ENCODE assay signal across 13 mouse cellular contexts in the genomic region with DNA sequence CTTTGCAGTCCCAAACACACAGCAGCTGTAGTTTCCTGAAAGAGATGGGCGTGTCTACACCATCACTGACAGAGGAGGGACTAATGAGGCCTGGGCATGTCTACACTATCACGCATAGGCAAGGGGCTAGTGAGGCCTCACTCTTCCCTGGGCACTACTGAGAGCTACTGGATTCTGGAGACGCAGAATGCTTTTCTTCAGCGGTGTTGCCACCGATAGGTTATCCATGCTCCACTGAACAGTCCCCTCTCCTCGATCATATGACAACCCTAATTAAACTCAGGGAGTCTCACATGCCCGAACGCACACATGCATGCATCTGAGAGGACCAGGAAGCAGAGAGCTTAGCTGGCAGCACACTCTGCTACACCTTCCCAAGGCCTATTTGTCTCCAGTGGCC.
"Had no signal": no experiment of that assay in that cellular context is flagged by ENCODE, and none has a peak within 500 bp of the region (broad histone marks: within the 10 kb centered on the region; RNA-seq: fewer than 3 reads in every experiment).

No protein-coding gene starts in this region.

- H3K27ac ChIP-seq: limb, embryonic 12.5 days; liver, embryonic 14.5 days; midbrain, embryonic 15.5 days; neural tube, embryonic 13.5 days; stomach, postnatal 0 days had no signal

- H3K36me3 ChIP-seq: limb, embryonic 12.5 days had no signal

- H3K9ac ChIP-seq: limb, embryonic 12.5 days; liver, embryonic 14.5 days; midbrain, embryonic 15.5 days; neural tube, embryonic 13.5 days had no signal

- H3K4me1 ChIP-seq: limb, embryonic 12.5 days; midbrain, embryonic 15.5 days; neural tube, embryonic 13.5 days had no signal

- H3K4me2 ChIP-seq: limb, embryonic 12.5 days; midbrain, embryonic 15.5 days; neural tube, embryonic 13.5 days had no signal

- ATAC-seq: inflammation-experienced regulatory T-cells, adult 6 months; intestine, postnatal 0 days; midbrain, embryonic 15.5 days had no signal

- H3K4me3 ChIP-seq: limb, embryonic 12.5 days; midbrain, embryonic 15.5 days; neural tube, embryonic 13.5 days had no signal

- H3K9me3 ChIP-seq: midbrain, embryonic 15.5 days; neural tube, embryonic 13.5 days had no signal

- H3K27me3 ChIP-seq: limb, embryonic 12.5 days; midbrain, embryonic 15.5 days; neural tube, embryonic 13.5 days had no signal

- DNase-seq: kidney, postnatal 14 days; layer of hippocampus, postnatal 36 days; lung, adult 18-20 months; right cerebral cortex, adult 18-20 months; right cerebral cortex, postnatal 25 days; thymus, postnatal 4 days had no signal
